Comparison of ENCODE assay signal across 33 mouse cellular contexts in genomic region chr7:80220237-80220797, GRCm38 (mm10). TPM values are rescaled to one million over a fixed set of nuclear protein-coding genes. Genes with fewer than 3 reads are reported as not detected.
DNase-seq lines count a peak whose midpoint lies in the region; ATAC-seq and TF ChIP-seq lines count a peak whose summit lies in the region.
"Had no signal": no experiment of that assay in that cellular context is flagged by ENCODE, and none has a peak within 500 bp of the region (broad histone marks: within the 10 kb centered on the region; RNA-seq: fewer than 3 reads in every experiment).

No protein-coding gene starts in this region.

- peaks cover 84% of the 10 kb centered on the region for H3K36me3 ChIP-seq in heart, embryonic 12.5 days
- peaks cover 71% of the 10 kb centered on the region for H3K36me3 ChIP-seq in ES-Bruce4 (ENCODE audit: control insufficient read depth, insufficient read depth, low read length, poor library complexity, severe bottlenecking)
- H3K36me3 ChIP-seq in limb, embryonic 10.5 days: peaks cover 94% of the 10 kb centered on the region

- TF ChIP-seq EP300 in ES-Bruce4 (IDR thresholded peaks at IDR 0.05; ENCODE audit: insufficient read depth, low read depth, low read length): no peak

- H3K27ac ChIP-seq in heart, embryonic 12.5 days (ENCODE audit: poor library complexity, severe bottlenecking): no peak overlapping the region
- H3K27ac ChIP-seq in ES-Bruce4 (ENCODE audit: insufficient read depth, low read length): peak overlapping the region; percentile 17; the same call in 1 of the 2 replicates
- H3K27ac ChIP-seq in limb, embryonic 10.5 days: no peak overlapping the region
- no peak overlapping the region for H3K27ac ChIP-seq in gastrocnemius, adult 2 months
- H3K27ac ChIP-seq: embryonic facial prominence, embryonic 10.5 days; embryonic facial prominence, embryonic 13.5 days; forebrain, embryonic 10.5 days; forebrain, embryonic 13.5 days; heart, embryonic 15.5 days; hindbrain, embryonic 10.5 days; hindbrain, embryonic 13.5 days; intestine, embryonic 15.5 days had no signal

- no peak for ATAC-seq in heart, embryonic 12.5 days (ENCODE audit: insufficient number of reproducible peaks, low FRiP score)
- ATAC-seq: forebrain, embryonic 13.5 days; forebrain, embryonic 16.5 days; hindbrain, embryonic 16.5 days; intestine, embryonic 15.5 days; Patski had no signal

- peaks cover under 1% of the 10 kb centered on the region for H3K4me1 ChIP-seq in heart, embryonic 12.5 days (replicated peaks)
- H3K4me1 ChIP-seq in ES-Bruce4 (ENCODE audit: control insufficient read depth, insufficient read depth, low read length): peaks cover 2% of the 10 kb centered on the region
- peaks cover 1% of the 10 kb centered on the region for H3K4me1 ChIP-seq in limb, embryonic 10.5 days

- peak; percentile 55 for DNase-seq in adrenal gland, adult 2 months
- no peak for DNase-seq in adrenal gland, adult 8-10 months
- DNase-seq in heart, adult 11 months: peak; percentile 87
- DNase-seq in limb, embryonic 10.5 days (ENCODE audit: low spot score): no peak
- no peak for DNase-seq in gastrocnemius, adult 2 months
- DNase-seq: B cell, adult 2 months; cerebellum, adult 11-12 months; cerebellum, adult 8-10 months; cerebellum, postnatal 10 days; cerebellum, postnatal 36 days; embryo, embryonic 11 days; gastrocnemius, postnatal 25 days; heart, postnatal 10 days; heart, postnatal 36 days; kidney, adult 11 months; kidney, adult 8-10 months had no signal

- TF ChIP-seq POLR2A in ES-Bruce4 (IDR thresholded peaks at IDR 0.05; ENCODE audit: insufficient read depth, low read length): no peak

- H3K27me3 ChIP-seq in heart, embryonic 12.5 days (replicated peaks): no peaks in the 10 kb centered on the region
- no peaks in the 10 kb centered on the region for H3K27me3 ChIP-seq in ES-Bruce4 (ENCODE audit: control insufficient read depth, insufficient read depth, low read length, poor library complexity, severe bottlenecking)
- H3K27me3 ChIP-seq in limb, embryonic 10.5 days (ENCODE audit: low read depth, poor library complexity, severe bottlenecking): no peaks in the 10 kb centered on the region
- H3K27me3 ChIP-seq: CH12.LX; embryonic facial prominence, embryonic 13.5 days; forebrain, embryonic 13.5 days; heart, embryonic 15.5 days; hindbrain, embryonic 13.5 days; intestine, embryonic 15.5 days; Patski had no signal

- H3K9me3 ChIP-seq in heart, embryonic 12.5 days (replicated peaks): no peaks in the 10 kb centered on the region
- H3K9me3 ChIP-seq in ES-Bruce4 (replicated peaks; ENCODE audit: control insufficient read depth, insufficient read depth, low read length, poor library complexity, severe bottlenecking): no peaks in the 10 kb centered on the region
- H3K9me3 ChIP-seq in limb, embryonic 10.5 days (replicated peaks): no peaks in the 10 kb centered on the region
- H3K9me3 ChIP-seq: embryonic facial prominence, embryonic 10.5 days; embryonic facial prominence, embryonic 13.5 days; forebrain, embryonic 10.5 days; forebrain, embryonic 13.5 days; G1E; heart, embryonic 15.5 days; hindbrain, embryonic 10.5 days; hindbrain, embryonic 13.5 days; intestine, embryonic 15.5 days had no signal

- TF ChIP-seq CTCF in ES-Bruce4 (IDR thresholded peaks at IDR 0.05; ENCODE audit: low read depth, low read length): no peak
- TF ChIP-seq CTCF in gastrocnemius, adult 2 months (IDR thresholded peaks at IDR 0.05): no peak

- no peak overlapping the region for H3K4me2 ChIP-seq in heart, embryonic 12.5 days
- H3K4me2 ChIP-seq: embryonic facial prominence, embryonic 13.5 days; forebrain, embryonic 13.5 days; heart, embryonic 11.5 days; heart, embryonic 15.5 days; hindbrain, embryonic 13.5 days; intestine, embryonic 15.5 days had no signal

- intact Hi-C loops in gastrocnemius, adult 2 months (cut with DNase I): no loop called here

- H3K9ac ChIP-seq in heart, embryonic 12.5 days: no peak overlapping the region
- no peak overlapping the region for H3K9ac ChIP-seq in ES-Bruce4 (ENCODE audit: low read depth, poor library complexity, severe bottlenecking)
- H3K9ac ChIP-seq: embryonic facial prominence, embryonic 13.5 days; forebrain, embryonic 13.5 days; heart, embryonic 15.5 days; hindbrain, embryonic 13.5 days; intestine, embryonic 15.5 days had no signal

- 88% methylated on average over 9 of the region's 9 CpGs for WGBS in heart, embryonic 12.5 days
- 92% methylated on average over 9 of the region's 9 CpGs for WGBS in limb, embryonic 10.5 days

- H3K4me3 ChIP-seq in heart, embryonic 12.5 days: no peak overlapping the region
- H3K4me3 ChIP-seq in ES-Bruce4 (ENCODE audit: low read depth, low read length): no peak overlapping the region
- H3K4me3 ChIP-seq in limb, embryonic 10.5 days: no peak overlapping the region
- no peak overlapping the region for H3K4me3 ChIP-seq in gastrocnemius, adult 2 months
- H3K4me3 ChIP-seq: embryonic facial prominence, embryonic 10.5 days; embryonic facial prominence, embryonic 13.5 days; erythroblast, embryonic 14.5 days; forebrain, embryonic 10.5 days; forebrain, embryonic 13.5 days; heart, embryonic 15.5 days; hindbrain, embryonic 10.5 days; hindbrain, embryonic 13.5 days; intestine, embryonic 15.5 days had no signal

RNA-seq across cellular contexts. Expression of gene Cib1, which starts 12.3 kb away (rescaled TPM):
- 10 to 100 TPM; 66.7 to 75.3 TPM for total RNA-seq in adrenal gland, adult 2 months (2021)
- polyA plus RNA-seq in adrenal gland, adult 2 months (2012; rRNA removed): 110 and 126 TPM in 2 replicates
- 100 to 1,000 TPM in 1 of 4 experiments, 10 to 100 TPM in 3; 64.7 to 105 (median 85.9) TPM for total RNA-seq in adrenal gland, adult 8-10 months (2022)
- 43.4 and 47.3 TPM in 2 replicates for polyA plus RNA-seq in heart, embryonic 12.5 days (2016; fragmentation: Nextera tagmentation; extraction: Ambion mirVana)
- 35.5 and 38.4 TPM in 2 replicates for polyA plus RNA-seq in ES-Bruce4 (2011; ENCODE audit: insufficient read depth, insufficient read length, low read depth, missing spikeins)
- 68.6 and 75.3 TPM in 2 replicates for polyA plus RNA-seq in limb, embryonic 10.5 days (2016; fragmentation: Nextera tagmentation; extraction: Ambion mirVana)
- total RNA-seq in gastrocnemius, adult 2 months (2021): 1 to 10 TPM; 5.6 to 9.0 TPM

RNA-seq across cellular contexts. Expression of gene Gdpgp1, which starts 12.3 kb away (rescaled TPM):
- 1 to 10 TPM; 3.6 to 4.6 TPM for total RNA-seq in adrenal gland, adult 2 months (2021)
- polyA plus RNA-seq in adrenal gland, adult 2 months (2012; rRNA removed): 2.6 and 2.9 TPM in 2 replicates
- 1 to 10 TPM; 4.2 to 6.1 (median 5.3) TPM for total RNA-seq in adrenal gland, adult 8-10 months (2022)
- 3.6 and 3.9 TPM in 2 replicates for polyA plus RNA-seq in heart, embryonic 12.5 days (2016; fragmentation: Nextera tagmentation; extraction: Ambion mirVana)
- polyA plus RNA-seq in ES-Bruce4 (2011; ENCODE audit: insufficient read depth, insufficient read length, low read depth, missing spikeins): 3.3 and 4.3 TPM in 2 replicates
- polyA plus RNA-seq in limb, embryonic 10.5 days (2016; fragmentation: Nextera tagmentation; extraction: Ambion mirVana): 7.2 and 7.5 TPM in 2 replicates
- total RNA-seq in gastrocnemius, adult 2 months (2021): under 1 TPM; 0.79 to 0.86 TPM

RNA-seq across cellular contexts. Expression of gene Ttll13, which starts 25.9 kb away (rescaled TPM):
- 1 to 10 TPM in 1 of 2 experiments, under 1 TPM in 1; 0.89 to 1.2 TPM for total RNA-seq in adrenal gland, adult 2 months (2021)
- 0.66 TPM in 2 replicates for polyA plus RNA-seq in adrenal gland, adult 2 months (2012; rRNA removed)
- 1 to 10 TPM; 1.7 to 2.2 (median 1.9) TPM for total RNA-seq in adrenal gland, adult 8-10 months (2022)
- 0.26 and 0.37 TPM in 2 replicates for polyA plus RNA-seq in heart, embryonic 12.5 days (2016; fragmentation: Nextera tagmentation; extraction: Ambion mirVana)
- polyA plus RNA-seq in ES-Bruce4 (2011; ENCODE audit: insufficient read depth, insufficient read length, low read depth, missing spikeins): 0.84 and 1.2 TPM in 2 replicates
- polyA plus RNA-seq in limb, embryonic 10.5 days (2016; fragmentation: Nextera tagmentation; extraction: Ambion mirVana): 0.50 and 0.61 TPM in 2 replicates
- total RNA-seq in gastrocnemius, adult 2 months (2021): under 1 TPM in 1 of 2 experiments, not detected in 1; 0.15 TPM
- total RNA-seq: gastrocnemius, postnatal 25 days had no signal

RNA-seq across cellular contexts. Expression of gene Sema4b, which starts 33.7 kb away (rescaled TPM):
- 10 to 100 TPM; 57.7 to 66.4 TPM for total RNA-seq in adrenal gland, adult 2 months (2021)
- 55.1 and 65.8 TPM in 2 replicates for polyA plus RNA-seq in adrenal gland, adult 2 months (2012; rRNA removed)
- total RNA-seq in adrenal gland, adult 8-10 months (2022): 10 to 100 TPM; 58.6 to 86.9 (median 67.8) TPM
- 10.3 and 10.7 TPM in 2 replicates for polyA plus RNA-seq in heart, embryonic 12.5 days (2016; fragmentation: Nextera tagmentation; extraction: Ambion mirVana)
- 27.1 and 29.0 TPM in 2 replicates for polyA plus RNA-seq in ES-Bruce4 (2011; ENCODE audit: insufficient read depth, insufficient read length, low read depth, missing spikeins)
- polyA plus RNA-seq in limb, embryonic 10.5 days (2016; fragmentation: Nextera tagmentation; extraction: Ambion mirVana): 8.1 and 9.9 TPM in 2 replicates
- total RNA-seq in gastrocnemius, adult 2 months (2021): 1 to 10 TPM; 1.8 to 2.1 TPM

RNA-seq across cellular contexts. Expression of gene Ngrn, which starts 40.7 kb away (rescaled TPM):
- total RNA-seq in adrenal gland, adult 2 months (2021): 10 to 100 TPM; 35.7 to 50.1 TPM
- polyA plus RNA-seq in adrenal gland, adult 2 months (2012; rRNA removed): 38.7 and 45.6 TPM in 2 replicates
- 10 to 100 TPM; 54.9 to 59.1 (median 57.7) TPM for total RNA-seq in adrenal gland, adult 8-10 months (2022)
- polyA plus RNA-seq in heart, embryonic 12.5 days (2016; fragmentation: Nextera tagmentation; extraction: Ambion mirVana): 43.0 and 43.4 TPM in 2 replicates
- polyA plus RNA-seq in ES-Bruce4 (2011; ENCODE audit: insufficient read depth, insufficient read length, low read depth, missing spikeins): 29.1 and 32.5 TPM in 2 replicates
- polyA plus RNA-seq in limb, embryonic 10.5 days (2016; fragmentation: Nextera tagmentation; extraction: Ambion mirVana): 42.5 and 45.7 TPM in 2 replicates
- total RNA-seq in gastrocnemius, adult 2 months (2021): 10 to 100 TPM; 19.8 to 25.0 TPM

Comparison
In these comparisons a context has a peak if more than half of its experiments do, and no peak if none do; other contexts are left out.
1. DNase-seq: peak in adrenal gland, adult 2 months (single experiment) and heart, adult 11 months (single experiment); none in adrenal gland, adult 8-10 months (single experiment), limb, embryonic 10.5 days (single experiment) and gastrocnemius, adult 2 months (single experiment).